Mouse (Mus musculus) lung, embryonic 16.5 days (tissue): ENCODE results near the gene Reep1. TPM values are rescaled to one million over a fixed set of nuclear protein-coding genes. Genes with fewer than 3 reads are reported as not detected.

Experiments used
- ATAC-seq: fragments of 200-750 bp; cut with Nextera tagmentation; 2 replicates; pipeline ENCODE4 v1.8.0; 2017; ENCODE audit warnings: low read depth, mild to moderate bottlenecking, moderate library complexity
- H3K27ac ChIP-seq: fragments of 300-500 bp; sonication (generic); 2 replicates; pipeline ENCODE4 v1.5.1; 2014; ENCODE audit warnings: mild to moderate bottlenecking, control low read depth, low read length
- H3K27me3 ChIP-seq: fragments of 300-500 bp; sonication (generic); 2 replicates; pipeline ENCODE4 v1.6.1; 2014; ENCODE audit warnings: low read depth, low read length, mixed read lengths; ENCODE audit not compliant: control insufficient read depth, insufficient read depth
- H3K36me3 ChIP-seq: fragments of 300-500 bp; sonication (generic); 2 replicates; pipeline ENCODE4 v1.6.1; 2014; ENCODE audit warnings: low read length; ENCODE audit not compliant: control insufficient read depth, insufficient read depth
- H3K4me1 ChIP-seq: fragments of 300-500 bp; sonication (generic); replicated peaks from 2 replicates; pipeline ENCODE4 v1.6.1; 2014; ENCODE audit warnings: low read length, mixed read lengths; ENCODE audit not compliant: control insufficient read depth, insufficient read depth
- H3K4me2 ChIP-seq: fragments of 300-500 bp; sonication (generic); 2 replicates; pipeline ENCODE4 v1.6.1; 2014; ENCODE audit warnings: low read depth, low read length, control low read depth
- H3K4me3 ChIP-seq: fragments of 300-500 bp; sonication (generic); 2 replicates; pipeline ENCODE4 v1.5.1; 2014; ENCODE audit warnings: mild to moderate bottlenecking, low read length, control low read depth
- H3K9ac ChIP-seq: fragments of 300-500 bp; sonication (generic); 2 replicates; pipeline ENCODE4 v1.6.1; 2014; ENCODE audit warnings: low read length, control low read depth
- H3K9me3 ChIP-seq: fragments of 300-500 bp; sonication (generic); 2 replicates; pipeline ENCODE4 v1.6.1; 2016; ENCODE audit warnings: low read length; ENCODE audit not compliant: control insufficient read depth
- WGBS: fragments of 180-500 bp; shearing (Covaris S2); extraction: QIAGEN DNeasy Blood & Tissue Kit; methylation state at CpG from one replicate; pipeline ENCODE4 v1.1.7; 2014; 5-methylcytosine and 5-hydroxymethylcytosine counted together
- polyA plus RNA-seq: library from polyadenylated mRNA; unstranded; fragments of >200 nt; fragmentation: Nextera tagmentation; extraction: Ambion mirVana; gene quantifications from 2 replicates; pipeline ENCODE4 v1.2.1, GENCODE M21; 2015

The Reep1 gene
- polyA plus RNA-seq, 1 experiment from 2014 or later: 17.3 TPM

DNA sequence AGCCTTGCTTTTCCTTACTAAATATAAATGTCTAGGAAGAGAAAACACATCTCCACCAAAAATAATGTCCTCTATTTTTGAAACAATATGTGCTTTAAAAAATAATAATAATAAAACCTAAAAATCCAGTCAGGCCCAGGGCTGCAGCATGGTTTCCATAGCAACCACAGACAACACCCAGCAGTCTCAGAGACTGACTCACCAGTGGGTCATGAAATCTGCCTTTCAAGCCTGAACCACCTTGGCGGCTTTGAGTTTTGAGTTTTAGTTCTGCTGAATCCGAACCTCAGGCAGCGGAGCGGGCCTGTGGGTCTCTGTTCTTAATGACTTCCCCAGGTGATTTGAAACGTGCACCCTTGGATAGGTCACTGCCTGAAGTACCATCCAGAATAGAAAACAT, 75.8 kb downstream of the Reep1 start:
- Histone ChIP-seq H3K4me1 (no peaks in the 10 kb centered on the region), H3K9me3 (no peaks in the 10 kb centered on the region), H3K27ac (no peak overlapping the region), H3K27me3 (no peaks in the 10 kb centered on the region), H3K36me3 (no peaks in the 10 kb centered on the region), H3K4me2 (no peak overlapping the region), H3K4me3 (no peak overlapping the region), H3K9ac (no peak overlapping the region)
- WGBS: 85% methylated on average over 5 of the region's 5 CpGs
- ATAC-seq: no peak

DNA sequence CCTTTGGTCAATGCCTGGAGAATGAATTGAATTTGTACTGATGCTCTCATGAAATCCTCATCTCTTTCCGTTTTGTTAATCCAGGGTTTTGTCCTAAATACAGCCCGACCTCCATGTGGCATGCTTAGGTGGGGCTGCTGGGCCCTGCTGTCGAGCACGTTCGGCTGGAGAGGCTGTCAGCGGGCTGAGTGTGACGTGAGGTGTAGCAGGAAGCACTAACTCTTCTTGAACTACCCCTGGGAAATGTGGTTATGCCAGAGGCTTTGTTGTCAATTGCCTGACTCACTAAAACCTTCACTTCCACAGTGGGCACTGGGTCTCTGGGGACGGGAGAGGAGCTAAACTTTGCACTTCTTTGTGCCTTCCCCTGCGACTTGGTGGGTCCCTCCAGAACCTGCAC, 81.0 kb downstream of the Reep1 start:
- no peaks in the 10 kb centered on the region for H3K9me3 ChIP-seq
- no peaks in the 10 kb centered on the region for H3K36me3 ChIP-seq
- no peaks in the 10 kb centered on the region for H3K27me3 ChIP-seq
- 52% methylated on average over 9 of the region's 9 CpGs for WGBS
- no peak overlapping the region for H3K9ac ChIP-seq
- H3K4me2 ChIP-seq: no peak overlapping the region
- ATAC-seq: no peak
- no peak overlapping the region for H3K4me3 ChIP-seq
- no peak overlapping the region for H3K27ac ChIP-seq
- H3K4me1 ChIP-seq: no peaks in the 10 kb centered on the region

DNA sequence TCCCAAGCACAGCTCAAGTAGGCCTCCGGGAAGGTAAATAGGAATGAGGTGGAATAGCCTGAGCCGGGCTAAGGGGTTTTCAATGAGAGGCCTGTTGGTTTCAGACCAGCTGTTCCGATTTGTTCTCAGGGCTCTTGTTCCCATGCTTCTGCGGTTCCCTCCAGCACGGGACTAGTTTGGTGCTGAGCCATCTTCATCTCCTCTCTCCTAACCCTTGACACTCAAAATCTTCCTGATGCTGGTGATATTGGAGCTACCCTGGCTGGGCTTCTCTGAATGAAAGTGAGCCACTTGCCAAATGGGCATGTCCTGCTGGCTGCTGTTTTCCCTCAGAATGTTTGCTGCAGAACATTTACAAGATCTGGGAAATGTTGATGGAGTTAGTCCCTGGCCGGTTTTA, 84.4 kb downstream of the Reep1 start:
- Histone ChIP-seq H3K36me3 (no peaks in the 10 kb centered on the region), H3K27ac (no peak overlapping the region), H3K9ac (no peak overlapping the region), H3K27me3 (no peaks in the 10 kb centered on the region), H3K4me2 (no peak overlapping the region), H3K4me3 (no peak overlapping the region), H3K4me1 (no peaks in the 10 kb centered on the region), H3K9me3 (no peaks in the 10 kb centered on the region)
- ATAC-seq: no peak
- WGBS: 75% methylated on average over 6 of the region's 6 CpGs

DNA sequence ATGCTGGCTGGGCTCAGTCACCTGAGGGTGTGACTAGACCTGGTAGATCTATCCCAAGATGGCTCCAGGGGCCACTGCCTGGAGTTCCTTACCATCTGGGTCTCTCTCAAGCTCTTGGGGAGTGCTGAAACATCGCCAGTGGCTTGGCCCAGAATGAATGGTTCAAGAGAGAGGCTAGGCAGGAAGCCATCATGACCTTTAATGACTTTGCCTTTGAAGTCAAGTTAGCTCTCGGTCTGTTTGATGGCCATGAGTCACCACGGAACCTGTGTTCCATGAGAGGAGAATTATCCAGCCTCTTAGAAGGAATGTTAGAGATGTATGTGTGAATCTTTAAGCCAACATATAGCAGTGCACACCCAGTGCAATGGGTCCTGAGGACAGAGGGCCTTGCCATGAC, 92.0 kb downstream of the Reep1 start:
- H3K27ac ChIP-seq: no peak overlapping the region
- H3K36me3 ChIP-seq: no peaks in the 10 kb centered on the region
- 50% methylated on average over 3 of the region's 3 CpGs for WGBS
- H3K4me2 ChIP-seq: no peak overlapping the region
- no peak overlapping the region for H3K4me3 ChIP-seq
- no peak for ATAC-seq
- H3K4me1 ChIP-seq: no peaks in the 10 kb centered on the region
- no peaks in the 10 kb centered on the region for H3K27me3 ChIP-seq
- no peak overlapping the region for H3K9ac ChIP-seq
- H3K9me3 ChIP-seq: no peaks in the 10 kb centered on the region

DNA sequence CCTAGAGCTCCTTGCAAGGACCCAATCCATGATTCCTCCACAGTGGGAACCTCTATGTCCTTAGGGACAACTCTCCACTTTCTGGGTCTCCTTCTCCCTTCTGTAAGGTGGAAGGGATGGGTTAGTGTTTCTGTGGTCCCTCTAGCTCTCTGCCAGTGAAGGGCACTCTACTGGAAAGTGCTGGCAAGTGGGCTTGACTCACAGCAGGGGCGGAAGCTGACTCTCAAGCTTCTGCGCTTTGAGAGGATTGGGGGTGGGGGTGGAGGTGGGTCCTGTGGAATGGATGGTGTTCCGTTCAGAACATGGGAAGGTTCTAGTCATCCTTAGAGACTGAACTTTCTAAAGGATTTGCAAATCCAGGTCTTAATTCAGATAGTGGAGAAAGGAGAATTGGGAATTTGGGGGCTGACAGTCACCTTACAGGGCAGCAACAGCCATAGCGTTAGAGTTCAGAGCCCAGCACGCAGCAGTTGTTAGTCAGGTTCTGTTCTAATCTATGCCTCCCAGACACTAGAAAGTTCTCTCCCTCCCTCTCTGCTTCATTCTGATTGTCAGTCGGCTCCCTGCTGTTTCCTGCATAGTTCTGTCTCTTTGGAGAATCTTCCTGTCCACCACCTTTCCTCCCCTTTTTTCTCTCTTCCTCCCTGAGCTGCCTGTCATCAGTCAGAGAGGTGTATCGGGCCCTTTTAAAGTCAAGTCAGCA, 93.8 kb downstream of the Reep1 start:
- no peaks in the 10 kb centered on the region for H3K36me3 ChIP-seq
- ATAC-seq: no peak
- H3K4me1 ChIP-seq: no peaks in the 10 kb centered on the region
- H3K9ac ChIP-seq: no peak overlapping the region
- H3K4me3 ChIP-seq: no peak overlapping the region
- WGBS: 44% methylated on average over 7 of the region's 7 CpGs
- H3K27ac ChIP-seq: no peak overlapping the region
- H3K27me3 ChIP-seq: no peaks in the 10 kb centered on the region
- H3K4me2 ChIP-seq: no peak overlapping the region
- H3K9me3 ChIP-seq: no peaks in the 10 kb centered on the region

DNA sequence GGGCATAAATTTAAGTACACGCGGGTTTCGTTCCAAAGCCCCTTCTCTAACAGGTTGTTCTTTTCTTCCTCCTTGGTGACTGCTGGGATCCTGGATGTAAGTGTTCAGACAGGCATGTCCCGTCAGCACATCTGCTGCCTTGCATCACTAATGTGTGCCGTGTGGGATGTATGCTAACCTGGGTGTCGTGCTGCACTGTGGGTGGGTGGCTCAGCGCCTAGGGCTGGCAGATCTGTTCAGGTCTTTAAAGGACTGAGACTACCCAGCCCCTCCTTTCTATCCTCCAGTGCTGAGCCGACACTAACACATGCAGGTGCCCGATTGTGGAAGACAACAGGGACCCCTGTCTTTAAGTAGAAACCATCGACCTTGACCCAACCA, 94.3 kb downstream of the Reep1 start:
- Histone ChIP-seq H3K4me3 (no peak overlapping the region), H3K36me3 (no peaks in the 10 kb centered on the region), H3K9ac (no peak overlapping the region), H3K4me1 (no peaks in the 10 kb centered on the region), H3K4me2 (no peak overlapping the region), H3K9me3 (no peaks in the 10 kb centered on the region), H3K27ac (no peak overlapping the region), H3K27me3 (no peaks in the 10 kb centered on the region)
- WGBS: 69% methylated on average over 10 of the region's 10 CpGs
- no peak for ATAC-seq

DNA sequence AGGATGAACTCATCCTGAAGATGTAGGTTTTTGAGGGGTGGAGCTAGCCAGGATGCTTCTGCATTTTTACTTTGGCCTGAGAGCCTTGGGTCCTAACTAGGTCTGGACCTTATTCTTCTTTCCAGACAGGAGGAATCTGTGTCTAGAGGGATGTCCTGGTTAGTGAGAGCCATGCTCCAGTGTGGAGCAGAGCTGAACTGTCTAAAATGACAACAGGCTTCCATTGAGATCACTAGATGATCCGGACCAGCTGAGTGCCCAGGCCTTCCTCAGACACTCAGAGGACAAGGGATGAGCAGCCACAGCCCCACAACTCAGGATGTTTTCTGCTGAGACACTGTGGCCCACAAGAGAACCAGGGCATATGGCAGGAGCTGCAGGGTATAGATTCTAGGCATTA, 96.2 kb downstream of the Reep1 start:
- H3K9me3 ChIP-seq: no peaks in the 10 kb centered on the region
- no peaks in the 10 kb centered on the region for H3K27me3 ChIP-seq
- no peak overlapping the region for H3K9ac ChIP-seq
- H3K4me2 ChIP-seq: no peak overlapping the region
- ATAC-seq: no peak
- H3K4me3 ChIP-seq: no peak overlapping the region
- no peak overlapping the region for H3K27ac ChIP-seq
- no peaks in the 10 kb centered on the region for H3K4me1 ChIP-seq
- WGBS: 87% methylated on average over 1 of the region's 1 CpGs
- no peaks in the 10 kb centered on the region for H3K36me3 ChIP-seq

DNA sequence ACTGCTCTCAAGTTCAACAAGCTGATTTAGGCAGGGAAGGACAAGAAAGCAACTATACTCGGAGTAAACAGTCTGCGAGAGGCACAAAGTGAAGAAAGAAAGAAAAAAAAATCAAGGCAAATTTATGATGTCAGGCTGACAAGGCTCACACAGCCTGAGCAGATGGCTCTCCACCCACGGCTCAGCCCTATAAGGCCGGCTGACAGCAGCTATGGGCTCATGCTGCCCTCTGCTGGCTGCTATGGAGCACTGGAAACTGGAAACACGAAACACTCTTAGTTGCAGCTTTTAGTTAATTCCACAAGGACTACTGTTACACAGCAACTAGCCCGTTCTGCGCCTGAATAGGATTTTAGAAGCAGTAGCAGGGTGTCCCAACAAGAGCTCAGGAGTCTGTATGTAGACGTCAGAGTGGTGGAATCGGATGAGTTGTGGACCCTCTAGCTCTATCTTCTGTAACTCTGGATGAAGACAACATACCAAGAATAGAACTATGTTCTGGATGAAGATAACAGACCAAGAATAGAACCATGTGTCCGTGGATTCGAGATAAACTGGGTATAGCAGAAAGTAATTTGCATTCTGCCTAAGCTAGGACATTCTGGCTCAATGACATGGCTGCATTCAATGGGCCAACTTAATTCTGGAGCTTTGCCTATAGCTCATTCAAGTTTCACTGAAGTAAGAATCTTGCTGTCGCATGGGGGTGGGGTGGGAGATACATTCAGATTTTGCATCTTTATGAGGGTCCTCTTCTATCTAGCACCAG, 96.9 kb downstream of the Reep1 start:
- H3K9ac ChIP-seq: no peak overlapping the region
- H3K4me3 ChIP-seq: no peak overlapping the region
- WGBS: 18% methylated on average over 12 of the region's 12 CpGs
- no peak overlapping the region for H3K4me2 ChIP-seq
- H3K4me1 ChIP-seq: no peaks in the 10 kb centered on the region
- no peaks in the 10 kb centered on the region for H3K36me3 ChIP-seq
- ATAC-seq: peak; percentile 89
- H3K9me3 ChIP-seq: no peaks in the 10 kb centered on the region
- no peak overlapping the region for H3K27ac ChIP-seq
- H3K27me3 ChIP-seq: no peaks in the 10 kb centered on the region

DNA sequence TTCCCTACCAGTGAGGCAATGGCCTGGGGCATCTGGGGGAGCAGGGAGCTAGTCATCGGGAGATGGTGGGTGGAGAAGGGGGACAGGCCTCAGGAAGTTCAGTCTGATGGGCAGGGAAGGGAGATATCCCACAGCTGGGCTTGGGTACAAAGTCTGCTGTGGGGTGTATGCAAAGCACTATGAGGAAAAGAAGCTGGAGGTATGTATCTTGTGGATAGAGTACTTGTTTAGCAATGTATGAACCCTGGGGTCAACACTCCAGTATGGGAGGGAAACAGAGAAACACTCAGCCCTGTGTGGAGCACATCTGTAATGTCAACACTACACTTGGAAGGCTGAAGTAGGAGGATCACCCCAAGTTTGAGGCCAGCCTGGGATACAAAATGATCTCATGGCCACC, 99.4 kb downstream of the Reep1 start:
- Histone ChIP-seq H3K9ac (no peak overlapping the region), H3K4me2 (no peak overlapping the region), H3K4me3 (no peak overlapping the region), H3K4me1 (peaks cover 8% of the 10 kb centered on the region), H3K27me3 (no peaks in the 10 kb centered on the region), H3K36me3 (0 out of 2 replicates have a peak, but pooled peaks cover under 1% of the 10 kb centered on the region), H3K27ac (no peak overlapping the region), H3K9me3 (no peaks in the 10 kb centered on the region)
- no peak for ATAC-seq
- WGBS: 53% methylated on average over 1 of the region's 1 CpGs
